Mouse (Mus musculus) testis, adult 2 months (tissue): ENCODE data around the gene Sgf29. TPM values are rescaled to one million over a fixed set of nuclear protein-coding genes. Genes with fewer than 3 reads are reported as not detected.
A peak's percentile ranks its signal among the peaks of the same experiment; 100 is the strongest.
"Not testable (repeated sequence)": the region's sequence is repeated elsewhere in the genome, so short reads cannot be mapped to it uniquely, and the experiment has no call there.

Source experiments
- H3K27ac ChIP-seq: fragments of 200-500 bp; 2 replicates; pipeline ENCODE4 v1.5.1; 2012; ENCODE audit warnings: low read depth, low read length; ENCODE audit not compliant: control insufficient read depth, insufficient read depth
- H3K27me3 ChIP-seq: fragments of 200-500 bp; 2 replicates; pipeline ENCODE4 v1.6.1; 2012; ENCODE audit warnings: mild to moderate bottlenecking, low read length, moderate library complexity; ENCODE audit not compliant: control insufficient read depth, insufficient read depth
- H3K36me3 ChIP-seq: fragments of 200-500 bp; 2 replicates; pipeline ENCODE4 v1.6.1; 2012; ENCODE audit warnings: mild to moderate bottlenecking, low read length; ENCODE audit not compliant: control insufficient read depth, insufficient read depth
- H3K4me1 ChIP-seq: fragments of 200-500 bp; 2 replicates; pipeline ENCODE4 v1.6.1; 2012; ENCODE audit warnings: low read length; ENCODE audit not compliant: control insufficient read depth, insufficient read depth
- H3K4me3 ChIP-seq: fragments of 200-500 bp; 2 replicates; pipeline ENCODE4 v1.5.1; 2012; ENCODE audit warnings: low read depth, mild to moderate bottlenecking, low read length, moderate library complexity, mixed read lengths; ENCODE audit not compliant: control insufficient read depth
- CTCF ChIP-seq: fragments of 200-500 bp; IDR thresholded peaks from 2 replicates; pipeline ENCODE4 v1.5.1; 2012; ENCODE audit warnings: low read depth, mild to moderate bottlenecking, inconsistent platforms, low read length, moderate library complexity; ENCODE audit not compliant: control insufficient read depth, insufficient read depth, insufficient replicate concordance
- POLR2A ChIP-seq: fragments of 200-500 bp; IDR thresholded peaks from 2 replicates; pipeline ENCODE4 v1.6.1; 2012; ENCODE audit warnings: low read depth, mild to moderate bottlenecking, inconsistent platforms, low read length, moderate library complexity; ENCODE audit not compliant: control insufficient read depth
- polyA plus RNA-seq: library from polyadenylated mRNA; depleted of rRNA; stranded (reverse); fragments of >200 nt; gene quantifications from 2 replicates; pipeline ENCODE4 v1.2.3, GENCODE M21; 2012

The Sgf29 gene
- polyA plus RNA-seq, 1 experiment, result 405 TPM

GRCm38 (mm10) chr7:126628111-126628510 lies 21.0 kb upstream of the Sgf29 start:
- H3K27ac ChIP-seq, result no peak overlapping the region
- no peak overlapping the region for H3K4me3 ChIP-seq
- no peaks in the 10 kb centered on the region for H3K36me3 ChIP-seq
- H3K4me1 ChIP-seq, result peaks cover 4% of the 10 kb centered on the region; the same call in 1 of the 2 replicates
- no peaks in the 10 kb centered on the region for H3K27me3 ChIP-seq
- TF ChIP-seq CTCF, result no peak
- no peak for TF ChIP-seq POLR2A

GRCm38 (mm10) chr7:126629915-126630314 lies 19.2 kb upstream of the Sgf29 start:
- TF ChIP-seq CTCF (no peak), POLR2A (no peak)
- no peaks in the 10 kb centered on the region for H3K27me3 ChIP-seq
- H3K4me1 ChIP-seq, result peaks cover 4% of the 10 kb centered on the region; the same call in 1 of the 2 replicates
- H3K4me3 ChIP-seq, result no peak overlapping the region
- H3K27ac ChIP-seq, result no peak overlapping the region
- H3K36me3 ChIP-seq, result no peaks in the 10 kb centered on the region

DNA sequence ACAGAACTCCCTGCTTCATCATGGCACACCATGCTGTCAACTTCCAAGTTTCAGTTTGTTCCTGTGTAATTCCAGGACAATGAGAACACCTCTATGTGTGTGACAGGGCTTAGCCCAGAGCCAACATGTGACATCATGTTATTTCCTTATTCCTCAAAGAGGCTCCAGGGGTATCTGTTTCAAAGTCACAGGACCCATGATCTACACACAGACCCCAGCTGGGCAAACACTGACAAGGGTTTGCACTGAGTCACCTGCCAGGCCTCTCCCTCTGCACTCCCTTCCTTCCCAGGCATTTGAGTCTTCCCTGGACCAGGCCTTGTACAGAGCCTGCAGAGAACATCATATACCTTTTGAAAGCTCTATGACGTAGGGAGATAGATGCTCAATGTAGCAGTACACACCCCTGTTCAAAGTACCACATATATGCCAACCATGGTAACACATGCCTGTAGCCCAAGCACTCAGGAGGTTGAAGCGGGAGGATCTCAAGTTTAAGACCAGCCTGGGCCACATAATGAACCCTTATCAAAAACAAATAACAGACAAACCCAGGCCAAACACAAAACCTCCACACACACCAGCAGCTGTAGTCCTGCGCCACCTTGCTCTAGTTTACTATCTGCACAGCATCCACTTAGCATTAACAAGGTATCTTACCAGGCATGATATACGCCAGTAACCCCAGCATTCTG lies 18.1 kb upstream of the Sgf29 start, which contains the start of gene Nupr1:
TSS of gene Nupr1 (minus strand) at position 38 of the 695 bp plus-strand sequence.
- H3K27ac ChIP-seq, result no peak within 1 kb of the TSS
- no peaks in the 10 kb centered on the region for H3K27me3 ChIP-seq
- no peak within 1 kb of the TSS for H3K4me3 ChIP-seq
- TF ChIP-seq CTCF, result no peak
- TF ChIP-seq POLR2A, result no peak
- H3K36me3 ChIP-seq, result no peaks in the 10 kb centered on the region
- H3K4me1 ChIP-seq, result no peaks in the 10 kb centered on the region

- TF ChIP-seq POLR2A (no peak), CTCF (no peak)
- Histone ChIP-seq H3K27ac (no peak overlapping the region), H3K4me1 (no peaks in the 10 kb centered on the region), H3K36me3 (no peaks in the 10 kb centered on the region), H3K27me3 (no peaks in the 10 kb centered on the region), H3K4me3 (no peak overlapping the region)
Measured at GRCm38 (mm10) chr7:126632478-126632877, 16.6 kb upstream of the Sgf29 start.

DNA sequence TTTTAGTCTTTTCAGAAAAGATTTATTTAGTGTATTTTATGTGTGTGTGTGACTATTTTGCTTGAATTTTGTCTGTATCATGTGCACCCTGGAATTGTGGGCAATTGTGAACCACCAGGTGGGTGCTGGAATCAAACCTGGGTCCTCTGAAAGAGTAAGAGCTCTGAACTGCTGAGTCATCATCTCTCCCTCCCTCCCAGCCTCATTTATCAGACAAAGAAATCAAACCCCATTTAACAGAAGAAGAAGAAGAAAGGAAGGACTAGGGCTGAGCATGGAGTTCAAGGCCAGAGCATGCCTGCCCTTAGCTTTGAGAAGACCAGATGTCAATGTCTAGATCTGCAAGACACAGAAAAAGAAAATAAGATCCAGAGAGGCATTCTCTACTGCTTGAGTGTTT lies 13.7 kb upstream of the Sgf29 start:
- H3K36me3 ChIP-seq, result no peaks in the 10 kb centered on the region
- H3K4me1 ChIP-seq, result no peaks in the 10 kb centered on the region
- no peak overlapping the region for H3K4me3 ChIP-seq
- no peaks in the 10 kb centered on the region for H3K27me3 ChIP-seq
- no peak overlapping the region for H3K27ac ChIP-seq
- TF ChIP-seq CTCF (no peak), POLR2A (no peak)

- TF ChIP-seq POLR2A, result no peak
- TF ChIP-seq CTCF, result peak; percentile 10; the same call in 1 of the 2 replicates
- H3K27me3 ChIP-seq, result no peaks in the 10 kb centered on the region
- H3K4me1 ChIP-seq, result no peaks in the 10 kb centered on the region
- H3K4me3 ChIP-seq, result no peak overlapping the region
- no peaks in the 10 kb centered on the region for H3K36me3 ChIP-seq
- no peak overlapping the region for H3K27ac ChIP-seq
Measured at GRCm38 (mm10) chr7:126636733-126637520, 12.2 kb upstream of the Sgf29 start.

DNA sequence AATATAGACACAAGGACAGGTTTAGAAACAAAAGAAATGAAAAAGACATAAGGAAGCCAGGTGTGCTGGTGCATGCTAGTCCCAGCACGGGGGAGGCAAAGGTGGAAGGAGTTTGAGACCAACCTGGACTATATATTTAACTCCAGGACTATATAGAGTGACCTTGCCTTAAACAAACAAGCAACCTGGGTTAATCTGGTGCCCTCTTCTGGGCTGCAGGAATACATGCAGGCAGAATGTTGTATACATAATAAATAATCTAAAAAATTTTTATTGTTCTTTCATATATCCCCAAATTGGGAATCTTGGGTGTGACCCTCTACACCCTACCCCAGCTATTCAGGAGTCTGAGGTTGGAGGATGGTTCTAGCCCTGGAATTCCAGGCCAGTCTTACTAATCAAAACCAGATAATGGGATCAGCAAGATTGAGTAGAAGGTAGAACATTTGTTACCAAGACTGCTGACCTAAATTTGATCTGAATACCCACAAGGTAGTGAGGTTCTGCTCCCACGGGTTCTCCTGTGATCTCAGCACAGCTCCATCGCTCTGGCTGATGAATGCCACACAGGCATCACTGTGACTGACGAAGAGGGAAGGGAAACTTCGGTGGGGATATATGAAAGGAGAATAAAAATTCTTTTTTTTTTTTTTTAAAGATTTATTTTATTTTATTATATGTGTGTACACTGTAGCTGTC lies 6.4 kb upstream of the Sgf29 start:
- Histone ChIP-seq H3K4me3 (no peak overlapping the region), H3K27me3 (no peaks in the 10 kb centered on the region), H3K4me1 (no peaks in the 10 kb centered on the region), H3K36me3 (no peaks in the 10 kb centered on the region), H3K27ac (no peak overlapping the region)
- TF ChIP-seq CTCF (no peak), POLR2A (no peak)

GRCm38 (mm10) chr7:126643244-126643617 lies 5.9 kb upstream of the Sgf29 start:
- H3K4me3 ChIP-seq, H3K36me3 ChIP-seq, H3K27ac ChIP-seq, H3K27me3 ChIP-seq, H3K4me1 ChIP-seq: not testable (repeated sequence)
